Comparison of ENCODE assay signal across 27 mouse cellular contexts in the genomic region with DNA sequence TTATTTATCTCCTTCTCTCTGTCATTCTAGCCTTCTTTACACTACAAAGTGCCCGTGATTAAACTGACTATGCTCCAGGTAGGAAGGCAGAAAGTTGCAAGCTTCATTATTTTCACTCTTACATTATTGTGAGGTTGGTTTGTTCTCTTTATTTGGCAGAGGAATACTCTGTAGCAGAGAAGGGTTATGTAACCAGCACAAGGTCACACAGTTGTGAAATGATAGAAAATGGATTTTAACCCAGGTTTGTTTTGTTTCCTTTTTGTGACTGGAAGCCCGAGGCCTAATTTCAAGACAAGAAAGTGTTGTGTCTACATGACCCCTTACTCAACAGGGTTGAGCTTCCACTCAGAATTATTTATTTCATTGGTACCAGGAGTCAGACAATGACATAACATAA.
"Had no signal": no experiment of that assay in that cellular context is flagged by ENCODE, and none has a peak within 500 bp of the region (broad histone marks: within the 10 kb centered on the region; RNA-seq: fewer than 3 reads in every experiment).

No protein-coding gene starts in this region.

- H3K9ac ChIP-seq: heart, embryonic 13.5 days; heart, embryonic 15.5 days; hindbrain, embryonic 13.5 days; hindbrain, embryonic 15.5 days; kidney, embryonic 15.5 days; limb, embryonic 13.5 days; limb, embryonic 15.5 days; liver, embryonic 13.5 days; liver, embryonic 15.5 days had no signal

- H3K4me3 ChIP-seq: heart, adult 2 months; heart, embryonic 13.5 days; heart, embryonic 15.5 days; hindbrain, embryonic 13.5 days; hindbrain, embryonic 15.5 days; kidney, embryonic 15.5 days; limb, embryonic 13.5 days; limb, embryonic 15.5 days; liver, embryonic 13.5 days; liver, embryonic 15.5 days had no signal

- H3K9me3 ChIP-seq: heart, embryonic 13.5 days; heart, embryonic 15.5 days; hindbrain, embryonic 13.5 days; hindbrain, embryonic 15.5 days; kidney, embryonic 15.5 days; limb, embryonic 13.5 days; limb, embryonic 15.5 days; liver, embryonic 13.5 days; liver, embryonic 15.5 days had no signal

- H3K27me3 ChIP-seq: heart, embryonic 15.5 days; hindbrain, embryonic 15.5 days had no signal

- H3K27ac ChIP-seq: heart, adult 2 months; heart, embryonic 13.5 days; heart, embryonic 15.5 days; hindbrain, embryonic 13.5 days; hindbrain, embryonic 15.5 days; hindbrain, postnatal 0 days; kidney, embryonic 15.5 days; kidney, postnatal 0 days; limb, embryonic 13.5 days; limb, embryonic 15.5 days; liver, embryonic 13.5 days; liver, embryonic 15.5 days had no signal

- ATAC-seq: hindbrain, postnatal 0 days; intestine, embryonic 16.5 days had no signal

- H3K4me2 ChIP-seq: heart, embryonic 11.5 days; heart, embryonic 13.5 days; heart, embryonic 15.5 days; hindbrain, embryonic 13.5 days; hindbrain, embryonic 15.5 days; kidney, embryonic 15.5 days; limb, embryonic 13.5 days; limb, embryonic 15.5 days; liver, embryonic 13.5 days; liver, embryonic 15.5 days had no signal

- H3K36me3 ChIP-seq: heart, embryonic 13.5 days; heart, embryonic 15.5 days; hindbrain, embryonic 13.5 days; hindbrain, embryonic 15.5 days; kidney, embryonic 15.5 days; limb, embryonic 13.5 days; limb, embryonic 15.5 days; liver, embryonic 13.5 days; liver, embryonic 15.5 days had no signal

- H3K4me1 ChIP-seq: heart, embryonic 13.5 days; heart, embryonic 15.5 days; liver, embryonic 13.5 days; liver, embryonic 15.5 days had no signal

- DNase-seq: gastrocnemius, postnatal 14 days; gastrocnemius, postnatal 36 days; heart, adult 11 months; heart, adult 2 months; heart, postnatal 14 days; heart, postnatal 36 days; kidney, adult 11 months; kidney, adult 2 months; kidney, adult 9 months; kidney, postnatal 14 days; kidney, postnatal 36 days; layer of hippocampus, adult 9-11 months; layer of hippocampus, postnatal 36 days; left cerebral cortex, postnatal 4 days; liver, embryonic 13.5 days had no signal
